Mouse (Mus musculus): ENCODE data around the gene Rpa1. TPM values are rescaled to one million over a fixed set of nuclear protein-coding genes. Genes with fewer than 3 reads are reported as not detected.
A peak's percentile ranks its signal among the peaks of the same experiment; 100 is the strongest.
"Not testable (repeated sequence)": the region's sequence is repeated elsewhere in the genome, so short reads cannot be mapped to it uniquely, and the experiment has no call there.

Gene Rpa1
- 119 and 129 TPM in 2 replicates for polyA plus RNA-seq (2015; fragmentation: Nextera tagmentation; extraction: Ambion mirVana)

DNA sequence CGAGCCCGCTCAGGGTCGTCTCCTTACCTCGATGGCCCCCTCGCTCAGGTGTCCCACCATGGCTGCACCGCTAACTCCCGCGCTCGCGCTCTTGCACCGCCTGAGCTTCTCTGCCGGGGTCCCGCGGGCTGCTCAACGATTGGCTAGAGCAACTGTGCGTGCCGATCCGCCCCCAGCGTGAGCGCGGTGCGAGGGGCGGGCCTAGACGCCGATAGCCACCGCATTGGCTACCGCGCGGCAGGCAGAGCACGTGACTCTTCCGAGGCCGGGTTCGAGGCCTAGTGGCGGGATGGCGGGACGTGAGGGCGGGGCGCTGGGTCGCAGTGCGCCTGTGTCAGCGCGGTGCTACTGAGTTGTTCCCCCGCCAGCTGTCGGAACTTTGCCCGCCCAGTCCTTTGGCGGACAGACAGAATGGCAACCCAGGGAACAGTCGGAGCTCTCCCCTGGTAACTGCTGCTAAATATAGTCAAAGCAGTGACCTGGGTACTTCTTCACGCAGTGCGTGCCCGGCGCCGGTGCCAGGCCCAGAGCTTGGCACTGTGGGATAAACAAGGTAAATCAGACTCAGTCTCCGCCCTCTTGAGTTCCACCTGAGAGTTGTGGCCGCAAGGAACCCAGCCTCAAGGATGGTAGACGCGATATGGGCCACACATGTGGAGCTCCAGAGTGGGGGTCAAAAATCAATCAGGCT lies at the start of gene Rpa1, which contains the start of gene Smyd4:
TSS of gene Rpa1 (minus strand) at position 126 of the 691 bp plus-strand sequence.
TSS of gene Smyd4 (plus strand) at position 235 of the 691 bp plus-strand sequence.
- Histone ChIP-seq H3K9ac (replicated peaks; ENCODE audit: low read length) (peak within 1 kb of the TSS; percentile 87), H3K4me1 (ENCODE audit: insufficient read depth, low read length) (peaks cover 35% of the 10 kb centered on the region), H3K4me2 (replicated peaks; ENCODE audit: low read depth, low read length) (peak within 1 kb of the TSS; percentile 82), H3K27ac (ENCODE audit: low read length) (peak within 1 kb of the TSS; percentile 80), H3K36me3 (ENCODE audit: insufficient read depth, low read length) (no peaks in the 10 kb centered on the region), H3K27me3 (ENCODE audit: insufficient read depth, low read length) (no peaks in the 10 kb centered on the region), H3K4me3 (ENCODE audit: low read length) (peak within 1 kb of the TSS; percentile 97), H3K9me3 (ENCODE audit: low read length) (no peaks in the 10 kb centered on the region)
- under 1% methylated on average over 56 of the region's 56 CpGs for WGBS
- peak; percentile 100 for ATAC-seq (ENCODE audit: low FRiP score, low TSS enrichment)

DNA sequence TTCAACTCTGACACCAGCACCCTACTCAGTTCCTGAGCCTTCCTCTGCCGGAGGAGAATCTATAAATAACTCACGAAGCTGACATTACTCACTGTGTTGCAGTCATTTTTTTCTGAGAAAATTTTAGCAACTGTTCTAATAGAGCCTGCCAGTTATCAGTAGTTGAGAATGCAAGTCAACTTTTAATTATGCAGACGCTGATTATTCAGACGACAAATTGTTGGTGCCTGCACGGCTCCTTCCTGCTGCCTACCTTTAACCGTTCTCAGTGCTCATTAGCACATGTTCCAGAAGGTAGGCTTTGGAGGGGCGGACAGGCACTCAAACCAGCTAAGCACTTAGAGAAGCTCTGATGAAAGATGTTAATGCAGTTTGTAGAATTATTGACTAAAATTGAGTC lies 49.3 kb upstream of the Rpa1 start:
- Histone ChIP-seq H3K4me1 (ENCODE audit: insufficient read depth, low read length) (no peaks in the 10 kb centered on the region), H3K36me3 (ENCODE audit: insufficient read depth, low read length) (no peaks in the 10 kb centered on the region), H3K27me3 (ENCODE audit: insufficient read depth, low read length) (no peaks in the 10 kb centered on the region), H3K4me2 (replicated peaks; ENCODE audit: low read depth, low read length) (no peak overlapping the region), H3K9ac (replicated peaks; ENCODE audit: low read length) (no peak overlapping the region), H3K9me3 (ENCODE audit: low read length) (no peaks in the 10 kb centered on the region), H3K27ac (ENCODE audit: low read length) (no peak overlapping the region), H3K4me3 (ENCODE audit: low read length) (no peak overlapping the region)
- WGBS: 81% methylated on average over 7 of the region's 7 CpGs
- no peak for ATAC-seq (ENCODE audit: low FRiP score, low TSS enrichment)

DNA sequence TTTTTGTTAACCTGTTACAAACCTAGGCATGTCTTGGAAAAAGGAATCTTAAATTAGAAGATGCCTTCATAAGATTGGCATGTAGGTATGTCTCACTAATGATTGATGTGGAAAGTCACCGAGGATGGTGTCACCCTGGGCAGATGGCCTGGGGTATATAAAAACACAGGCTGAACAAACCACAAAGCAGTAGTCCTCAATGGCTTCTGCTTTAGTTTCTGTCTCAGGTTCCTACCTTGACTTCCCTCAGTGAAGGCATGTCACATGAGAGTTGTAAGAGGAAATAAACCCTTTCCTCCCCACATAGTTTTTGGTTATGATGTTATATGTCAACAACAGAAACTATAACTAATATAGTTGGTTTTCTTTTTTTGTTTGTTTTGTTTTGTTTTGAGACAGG lies 47.5 kb upstream of the Rpa1 start:
- Histone ChIP-seq H3K4me1 (ENCODE audit: insufficient read depth, low read length) (no peaks in the 10 kb centered on the region), H3K36me3 (ENCODE audit: insufficient read depth, low read length) (no peaks in the 10 kb centered on the region)

DNA sequence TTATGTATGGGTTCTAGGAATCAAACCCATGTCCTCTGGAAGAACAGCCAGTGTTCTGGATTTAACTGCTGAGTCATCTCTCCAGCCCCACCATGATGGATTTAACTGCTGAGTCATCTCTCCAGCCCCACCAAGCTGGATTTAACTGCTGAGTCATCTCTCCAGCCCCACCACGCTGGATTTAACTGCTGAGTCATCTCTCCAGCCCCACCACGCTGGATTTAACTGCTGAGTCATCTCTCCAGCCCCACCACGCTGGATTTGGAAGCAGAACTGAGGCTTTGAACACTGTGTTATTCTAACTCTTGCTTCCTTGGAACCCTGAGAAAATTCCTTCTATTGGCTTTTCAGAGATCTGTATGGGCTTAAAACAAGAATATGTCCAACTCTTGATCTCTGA lies 35.4 kb upstream of the Rpa1 start:
- not testable (repeated sequence) for H3K9me3 ChIP-seq (ENCODE audit: low read length); H3K4me1 ChIP-seq (ENCODE audit: insufficient read depth, low read length); H3K9ac ChIP-seq (replicated peaks; ENCODE audit: low read length); H3K27me3 ChIP-seq (ENCODE audit: insufficient read depth, low read length); H3K36me3 ChIP-seq (ENCODE audit: insufficient read depth, low read length); H3K27ac ChIP-seq (ENCODE audit: low read length); ATAC-seq (ENCODE audit: low FRiP score, low TSS enrichment); H3K4me2 ChIP-seq (replicated peaks; ENCODE audit: low read depth, low read length); H3K4me3 ChIP-seq (ENCODE audit: low read length)
- 55% methylated on average over 3 of the region's 3 CpGs for WGBS

More for the DNA sequence above, 47.5 kb upstream of the Rpa1 start:
- no peak overlapping the region for H3K4me3 ChIP-seq (ENCODE audit: low read length)
- no peaks in the 10 kb centered on the region for H3K9me3 ChIP-seq (ENCODE audit: low read length)
- no peak overlapping the region for H3K9ac ChIP-seq (replicated peaks; ENCODE audit: low read length)
- H3K4me2 ChIP-seq (replicated peaks; ENCODE audit: low read depth, low read length): no peak overlapping the region
- ATAC-seq (ENCODE audit: low FRiP score, low TSS enrichment): no peak
- 64% methylated on average over 1 of the region's 1 CpGs for WGBS
- H3K27me3 ChIP-seq (ENCODE audit: insufficient read depth, low read length): no peaks in the 10 kb centered on the region
- no peak overlapping the region for H3K27ac ChIP-seq (ENCODE audit: low read length)

DNA sequence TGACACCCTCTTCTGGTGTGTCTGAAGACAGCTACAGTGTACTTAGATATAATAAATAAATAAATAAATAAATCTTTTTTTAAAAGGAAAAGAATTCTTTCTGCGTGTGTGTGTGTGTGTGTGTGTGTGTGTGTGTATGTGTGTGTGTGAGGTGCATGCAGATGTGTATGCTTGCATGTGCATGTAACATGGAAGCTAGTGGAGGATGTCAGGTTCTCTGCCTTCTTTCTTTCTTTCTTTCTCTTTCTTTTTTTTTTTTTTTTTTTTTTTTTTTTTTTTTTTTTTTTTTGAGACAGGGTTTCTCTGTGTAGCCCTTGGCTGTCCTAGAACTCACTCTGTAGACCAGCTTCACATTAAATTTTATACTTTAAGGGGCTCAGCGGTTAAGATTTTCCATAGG lies 30.7 kb upstream of the Rpa1 start:
- not testable (repeated sequence) for H3K36me3 ChIP-seq (ENCODE audit: insufficient read depth, low read length); H3K27ac ChIP-seq (ENCODE audit: low read length); H3K9me3 ChIP-seq (ENCODE audit: low read length); H3K9ac ChIP-seq (replicated peaks; ENCODE audit: low read length); H3K4me3 ChIP-seq (ENCODE audit: low read length); ATAC-seq (ENCODE audit: low FRiP score, low TSS enrichment); H3K27me3 ChIP-seq (ENCODE audit: insufficient read depth, low read length); H3K4me1 ChIP-seq (ENCODE audit: insufficient read depth, low read length); H3K4me2 ChIP-seq (replicated peaks; ENCODE audit: low read depth, low read length)
- WGBS: 100% methylated on average over 2 of the region's 2 CpGs

DNA sequence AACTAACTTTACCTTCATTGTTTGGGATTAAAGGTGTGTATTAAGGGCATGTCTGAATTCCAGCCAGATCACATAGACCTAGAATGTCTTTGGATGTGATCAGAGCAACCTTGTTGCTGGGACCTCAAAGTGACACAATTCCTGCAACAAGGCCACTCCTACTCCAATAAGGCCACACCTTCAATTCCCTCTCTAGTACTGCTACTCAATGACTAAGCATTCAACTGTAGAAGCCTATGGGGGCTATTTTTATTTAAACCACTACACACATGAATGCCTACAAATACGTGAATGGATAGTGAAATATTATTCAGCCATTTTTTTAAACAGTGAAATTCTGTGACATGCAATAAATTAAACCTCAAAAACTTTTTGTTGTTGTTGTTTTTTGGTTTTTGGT lies 29.0 kb upstream of the Rpa1 start:
- 82% methylated on average over 1 of the region's 1 CpGs for WGBS
- Histone ChIP-seq H3K4me1 (ENCODE audit: insufficient read depth, low read length) (no peaks in the 10 kb centered on the region), H3K4me2 (replicated peaks; ENCODE audit: low read depth, low read length) (no peak overlapping the region), H3K36me3 (ENCODE audit: insufficient read depth, low read length) (no peaks in the 10 kb centered on the region), H3K27ac (ENCODE audit: low read length) (no peak overlapping the region), H3K9ac (replicated peaks; ENCODE audit: low read length) (no peak overlapping the region), H3K4me3 (ENCODE audit: low read length) (no peak overlapping the region), H3K27me3 (ENCODE audit: insufficient read depth, low read length) (no peaks in the 10 kb centered on the region), H3K9me3 (ENCODE audit: low read length) (no peaks in the 10 kb centered on the region)
- no peak for ATAC-seq (ENCODE audit: low FRiP score, low TSS enrichment)

DNA sequence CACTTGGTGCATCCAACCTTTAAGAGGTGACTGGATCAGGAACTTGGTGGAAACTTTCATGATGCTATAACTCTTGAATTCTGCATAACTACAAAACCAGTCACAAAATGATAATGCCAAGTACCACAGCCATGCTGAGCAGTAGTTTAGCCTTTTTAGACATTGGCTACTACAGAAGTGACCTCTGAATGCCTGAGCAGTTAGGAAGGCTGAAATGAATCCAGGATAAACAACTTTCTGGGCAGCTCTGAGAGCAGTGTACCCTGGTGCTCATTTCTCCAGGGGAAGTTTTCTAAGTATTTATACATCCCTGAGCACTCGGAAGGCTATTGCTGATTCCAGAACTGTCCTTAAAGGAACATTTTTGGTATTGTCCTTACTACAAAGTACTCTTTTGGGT lies 7.4 kb upstream of the Rpa1 start:
- Histone ChIP-seq H3K9me3 (ENCODE audit: low read length) (no peaks in the 10 kb centered on the region), H3K4me1 (ENCODE audit: insufficient read depth, low read length) (no peaks in the 10 kb centered on the region), H3K27me3 (ENCODE audit: insufficient read depth, low read length) (no peaks in the 10 kb centered on the region), H3K4me3 (ENCODE audit: low read length) (no peak overlapping the region), H3K36me3 (ENCODE audit: insufficient read depth, low read length) (peaks cover 4% of the 10 kb centered on the region; the same call in 1 of the 2 replicates), H3K9ac (replicated peaks; ENCODE audit: low read length) (no peak overlapping the region), H3K4me2 (replicated peaks; ENCODE audit: low read depth, low read length) (no peak overlapping the region), H3K27ac (ENCODE audit: low read length) (no peak overlapping the region)
- no peak for ATAC-seq (ENCODE audit: low FRiP score, low TSS enrichment)
- 68% methylated on average over 1 of the region's 1 CpGs for WGBS

DNA sequence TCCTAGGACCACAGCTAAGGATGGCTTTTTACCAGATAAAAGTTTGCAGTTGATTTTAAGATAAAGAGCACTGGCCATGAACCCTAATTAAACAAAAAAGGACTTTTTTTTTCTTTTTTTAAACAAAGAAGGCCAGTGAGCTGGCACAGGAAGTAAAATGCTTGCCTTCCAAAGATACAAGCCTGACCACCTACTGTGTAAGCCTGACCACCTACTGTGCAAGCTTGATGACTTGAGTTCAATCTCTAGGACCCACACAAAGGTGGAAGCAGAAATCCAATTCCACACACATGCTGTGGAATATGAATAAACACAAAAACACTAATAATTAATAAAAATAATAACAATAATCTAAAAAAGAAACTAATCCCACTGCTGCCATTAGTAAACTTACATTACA lies 3.1 kb upstream of the Rpa1 start:
- ATAC-seq (ENCODE audit: low FRiP score, low TSS enrichment): no peak

DNA sequence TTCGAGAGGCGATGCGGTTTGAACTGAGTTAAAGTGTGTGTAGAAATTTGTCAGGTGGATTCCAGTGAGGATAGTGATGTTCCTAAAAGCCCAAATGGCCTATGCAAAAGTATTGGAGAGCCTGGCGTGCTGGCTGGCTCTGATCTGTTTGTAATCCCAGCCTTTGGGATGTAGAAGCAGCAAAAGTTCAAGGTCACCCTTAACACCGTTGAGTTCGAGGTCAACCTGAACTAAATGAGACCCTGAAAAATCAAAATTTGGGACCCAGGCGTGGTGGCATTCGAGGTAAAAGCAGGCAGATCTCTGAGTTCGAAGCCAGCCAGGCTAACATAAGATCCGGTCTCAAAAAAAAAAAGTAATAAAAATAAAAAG lies 752 bp upstream of the Rpa1 start:
- H3K27ac ChIP-seq (ENCODE audit: low read length): peak overlapping the region; percentile 79

More for the DNA sequence above, 3.1 kb upstream of the Rpa1 start:
- Histone ChIP-seq H3K9me3 (ENCODE audit: low read length) (no peaks in the 10 kb centered on the region), H3K4me2 (replicated peaks; ENCODE audit: low read depth, low read length) (no peak overlapping the region), H3K27ac (ENCODE audit: low read length) (no peak overlapping the region), H3K36me3 (ENCODE audit: insufficient read depth, low read length) (0 out of 2 replicates have a peak, but pooled peaks cover under 1% of the 10 kb centered on the region), H3K9ac (replicated peaks; ENCODE audit: low read length) (no peak overlapping the region; the same call in 1 of the 2 replicates), H3K27me3 (ENCODE audit: insufficient read depth, low read length) (no peaks in the 10 kb centered on the region), H3K4me1 (ENCODE audit: insufficient read depth, low read length) (peaks cover 20% of the 10 kb centered on the region), H3K4me3 (ENCODE audit: low read length) (no peak overlapping the region)

DNA sequence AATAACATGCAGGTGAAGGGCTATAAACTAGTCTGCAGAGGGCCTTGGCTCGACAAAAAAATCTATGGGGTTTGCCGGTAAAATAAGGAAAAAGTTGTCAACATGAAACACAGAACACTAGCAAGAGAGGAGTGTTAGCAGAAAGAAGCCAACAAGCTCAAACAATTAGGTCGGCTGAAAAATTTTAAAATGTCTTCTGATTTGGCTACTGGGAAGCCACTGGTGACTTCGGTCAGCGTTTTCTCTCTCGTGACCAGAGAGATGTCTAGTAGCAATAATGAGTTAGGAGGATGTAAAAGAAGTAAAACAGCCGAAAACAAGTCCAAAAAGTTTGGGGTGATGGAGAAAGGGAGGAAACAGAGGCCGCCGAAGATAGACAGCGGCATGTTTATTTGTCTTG lies 528 bp downstream of the Rpa1 start:
- ATAC-seq (ENCODE audit: low FRiP score, low TSS enrichment): no peak
- no peaks in the 10 kb centered on the region for H3K27me3 ChIP-seq (ENCODE audit: insufficient read depth, low read length)
- H3K4me3 ChIP-seq (ENCODE audit: low read length): peak overlapping the region; percentile 97
- no peaks in the 10 kb centered on the region for H3K36me3 ChIP-seq (ENCODE audit: insufficient read depth, low read length)
- H3K4me1 ChIP-seq (ENCODE audit: insufficient read depth, low read length): peaks cover 35% of the 10 kb centered on the region
- peak overlapping the region; percentile 80 for H3K27ac ChIP-seq (ENCODE audit: low read length)
- peak overlapping the region; percentile 87 for H3K9ac ChIP-seq (replicated peaks; ENCODE audit: low read length)
- H3K9me3 ChIP-seq (ENCODE audit: low read length): no peaks in the 10 kb centered on the region
- H3K4me2 ChIP-seq (replicated peaks; ENCODE audit: low read depth, low read length): peak overlapping the region; percentile 82
- under 1% methylated on average over 10 of the region's 10 CpGs for WGBS

More for the DNA sequence above, 752 bp upstream of the Rpa1 start:
- Histone ChIP-seq H3K36me3 (ENCODE audit: insufficient read depth, low read length) (no peaks in the 10 kb centered on the region), H3K9ac (replicated peaks; ENCODE audit: low read length) (peak overlapping the region; percentile 87), H3K4me1 (ENCODE audit: insufficient read depth, low read length) (peaks cover 30% of the 10 kb centered on the region), H3K9me3 (ENCODE audit: low read length) (no peaks in the 10 kb centered on the region), H3K4me3 (ENCODE audit: low read length) (peak overlapping the region; percentile 97), H3K27me3 (ENCODE audit: insufficient read depth, low read length) (no peaks in the 10 kb centered on the region), H3K4me2 (replicated peaks; ENCODE audit: low read depth, low read length) (peak overlapping the region; percentile 82)
- no peak for ATAC-seq (ENCODE audit: low FRiP score, low TSS enrichment)
- WGBS: 45% methylated on average over 10 of the region's 10 CpGs
